Mouse (Mus musculus): ENCODE measurements around the gene Snrk. TPM values are rescaled to one million over a fixed set of nuclear protein-coding genes. Genes with fewer than 3 reads are reported as not detected.

Snrk gene
- polyA plus RNA-seq, 1 experiment from 2014 or later: 25.5 TPM

GRCm38 (mm10) chr9:122208311-122208710 lies 91.2 kb downstream of the Snrk start:
- Histone ChIP-seq H3K27me3 (ENCODE audit: insufficient read depth, low read length) (no peaks in the 10 kb centered on the region), H3K4me1 (ENCODE audit: insufficient read depth) (peaks cover 11% of the 10 kb centered on the region; the same call in 1 of the 2 replicates), H3K4me2 (ENCODE audit: low read depth, low read length) (no peak overlapping the region), H3K9me3 (ENCODE audit: low read length) (no peaks in the 10 kb centered on the region), H3K9ac (replicated peaks) (no peak overlapping the region), H3K4me3 (ENCODE audit: low read depth, low read length) (no peak overlapping the region), H3K27ac (ENCODE audit: low read depth) (no peak overlapping the region), H3K36me3 (replicated peaks; ENCODE audit: insufficient read depth, low read length) (0 out of 2 replicates have a peak, but pooled peaks cover 2% of the 10 kb centered on the region)
- no peak for TF ChIP-seq CTCF (IDR thresholded peaks at IDR 0.05; ENCODE audit: low read depth)
- TF ChIP-seq EP300 (IDR thresholded peaks at IDR 0.05; ENCODE audit: low read depth): no peak
- WGBS (ENCODE audit: insufficient replicate concordance): 73% methylated on average over 4 of the region's 4 CpGs
- DNase-seq (no peak), ATAC-seq (no peak)

GRCm38 (mm10) chr9:122215118-122215517 lies 98.1 kb downstream of the Snrk start:
- Histone ChIP-seq H3K4me1 (ENCODE audit: insufficient read depth) (no peaks in the 10 kb centered on the region), H3K4me3 (ENCODE audit: low read depth, low read length) (no peak overlapping the region), H3K9me3 (ENCODE audit: low read length) (no peaks in the 10 kb centered on the region), H3K9ac (replicated peaks) (no peak overlapping the region), H3K36me3 (replicated peaks; ENCODE audit: insufficient read depth, low read length) (no peaks in the 10 kb centered on the region), H3K27ac (ENCODE audit: low read depth) (no peak overlapping the region), H3K27me3 (ENCODE audit: insufficient read depth, low read length) (no peaks in the 10 kb centered on the region), H3K4me2 (ENCODE audit: low read depth, low read length) (no peak overlapping the region)
- DNase-seq: no peak
- no peak for TF ChIP-seq EP300 (IDR thresholded peaks at IDR 0.05; ENCODE audit: low read depth)
- no peak for TF ChIP-seq CTCF (IDR thresholded peaks at IDR 0.05; ENCODE audit: low read depth)
- ATAC-seq: no peak

DNA sequence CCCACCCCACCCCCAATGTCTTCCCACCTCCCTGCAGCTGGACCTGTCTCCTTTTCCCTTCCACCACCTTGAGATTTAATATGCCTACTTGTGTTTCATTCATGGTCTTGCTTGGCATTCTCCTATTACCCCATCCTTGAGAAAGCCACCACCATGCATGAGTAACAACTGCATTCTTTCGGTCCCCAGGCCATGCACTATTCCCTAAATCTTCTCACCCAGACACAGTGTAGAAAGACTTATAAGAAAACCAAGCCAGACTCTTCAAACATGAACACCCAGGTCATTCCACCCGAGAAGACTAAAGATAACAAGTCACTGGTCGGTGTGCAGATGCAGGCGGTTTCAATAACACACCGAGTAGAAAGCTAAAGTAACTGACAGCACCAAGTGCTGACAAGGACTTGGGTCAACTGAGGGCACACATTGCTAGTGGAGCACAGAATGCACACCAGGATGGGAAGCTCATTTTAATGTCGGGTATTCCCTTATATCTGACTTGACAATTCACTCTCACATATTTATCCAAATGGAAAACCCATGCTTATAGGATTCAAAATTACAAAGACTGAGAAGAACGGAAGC lies 100.0 kb downstream of the Snrk start:
- Histone ChIP-seq H3K36me3 (replicated peaks; ENCODE audit: insufficient read depth, low read length) (no peaks in the 10 kb centered on the region), H3K27ac (ENCODE audit: low read depth) (no peak overlapping the region), H3K4me1 (ENCODE audit: insufficient read depth) (no peaks in the 10 kb centered on the region), H3K9me3 (ENCODE audit: low read length) (no peaks in the 10 kb centered on the region), H3K4me3 (ENCODE audit: low read depth, low read length) (no peak overlapping the region), H3K27me3 (ENCODE audit: insufficient read depth, low read length) (no peaks in the 10 kb centered on the region), H3K4me2 (ENCODE audit: low read depth, low read length) (no peak overlapping the region), H3K9ac (replicated peaks) (no peak overlapping the region)
- no peak for DNase-seq
- TF ChIP-seq CTCF (IDR thresholded peaks at IDR 0.05; ENCODE audit: low read depth) (no peak), EP300 (IDR thresholded peaks at IDR 0.05; ENCODE audit: low read depth) (no peak)
- 73% methylated on average over 7 of the region's 7 CpGs for WGBS (ENCODE audit: insufficient replicate concordance)
- no peak for ATAC-seq

Other genes starting within 250 kb of the Snrk start
- 1.0 and 1.1 TPM in 2 replicates for gene Ackr2, start 218.9 kb upstream of the Snrk start, polyA plus RNA-seq (2015; fragmentation: Nextera tagmentation; extraction: Ambion mirVana)
- 130 and 144 TPM in 2 replicates for gene Cyp8b1, start 201.0 kb upstream of the Snrk start, polyA plus RNA-seq (2015; fragmentation: Nextera tagmentation; extraction: Ambion mirVana)
- gene Fam198a, start 166.3 kb upstream of the Snrk start, polyA plus RNA-seq (2015; fragmentation: Nextera tagmentation; extraction: Ambion mirVana): 0.31 and 0.32 TPM in 2 replicates
- gene Pomgnt2, start 120.2 kb upstream of the Snrk start, polyA plus RNA-seq (2015; fragmentation: Nextera tagmentation; extraction: Ambion mirVana): 3.1 and 3.6 TPM in 2 replicates
- 13.7 and 14.2 TPM in 2 replicates for gene Ano10, start 177.2 kb downstream of the Snrk start, polyA plus RNA-seq (2015; fragmentation: Nextera tagmentation; extraction: Ambion mirVana)
- gene Abhd5, start 234.3 kb downstream of the Snrk start, polyA plus RNA-seq (2015; fragmentation: Nextera tagmentation; extraction: Ambion mirVana): 22.3 and 25.4 TPM in 2 replicates

All from liver, postnatal 0 days (tissue).